Mouse (Mus musculus): ENCODE results near the gene Fxr1. TPM values are rescaled to one million over a fixed set of nuclear protein-coding genes. Genes with fewer than 3 reads are reported as not detected.
"Not testable (repeated sequence)": the region's sequence is repeated elsewhere in the genome, so short reads cannot be mapped to it uniquely, and the experiment has no call there.

Gene Fxr1
- total RNA-seq, 2 experiments from 2014 or later: 347 to 401 TPM

- no peak for DNase-seq (ENCODE audit: low spot score in 2 of 2)
These were observed 16.0 kb downstream of the Fxr1 start for GRCm38 (mm10) chr3:34035706-34036105.

- DNase-seq (ENCODE audit: low spot score in 2 of 2): no peak
These were observed 22.2 kb downstream of the Fxr1 start for GRCm38 (mm10) chr3:34041990-34042389.

- no peak for DNase-seq (ENCODE audit: low spot score in 2 of 2)
These were observed 42.6 kb downstream of the Fxr1 start for GRCm38 (mm10) chr3:34062352-34062751.

GRCm38 (mm10) chr3:34068943-34069342 is 49.2 kb downstream of the Fxr1 start:
- not testable (repeated sequence) for DNase-seq (ENCODE audit: low spot score in 2 of 2)

- no peak for DNase-seq (ENCODE audit: low spot score in 2 of 2)
These were observed 53.0 kb downstream of the Fxr1 start for GRCm38 (mm10) chr3:34072726-34073125.

- no peak for DNase-seq (ENCODE audit: low spot score in 2 of 2)
These were observed 56.5 kb downstream of the Fxr1 start for GRCm38 (mm10) chr3:34076058-34076759.

- DNase-seq (ENCODE audit: low spot score in 2 of 2): peak; percentile 76 to 92
These were observed 61.3 kb downstream of the Fxr1 start, which contains the start of gene Dnajc19 for GRCm38 (mm10) chr3:34080900-34081662. Gene Dnajc19, minus strand, starts transcription at chr3:34081321.

- DNase-seq (ENCODE audit: low spot score in 2 of 2): no peak
These were observed 62.2 kb downstream of the Fxr1 start for GRCm38 (mm10) chr3:34081929-34082328.

GRCm38 (mm10) chr3:34083655-34084054 is 63.9 kb downstream of the Fxr1 start:
- DNase-seq (ENCODE audit: low spot score in 2 of 2): no peak

GRCm38 (mm10) chr3:34102891-34103290 is 83.1 kb downstream of the Fxr1 start:
- no peak for DNase-seq (ENCODE audit: low spot score in 2 of 2)

- DNase-seq (ENCODE audit: low spot score in 2 of 2): no peak
These were observed 84.3 kb downstream of the Fxr1 start for GRCm38 (mm10) chr3:34103902-34104672.

- DNase-seq (ENCODE audit: low spot score in 2 of 2): no peak
These were observed 86.7 kb downstream of the Fxr1 start for GRCm38 (mm10) chr3:34106421-34106820.

- no peak for DNase-seq (ENCODE audit: low spot score in 2 of 2)
These were observed 87.9 kb downstream of the Fxr1 start for GRCm38 (mm10) chr3:34107631-34108030.

- no peak for DNase-seq (ENCODE audit: low spot score in 2 of 2)
These were observed 92.4 kb downstream of the Fxr1 start for GRCm38 (mm10) chr3:34111941-34112685.

- DNase-seq (ENCODE audit: low spot score in 2 of 2): no peak
These were observed 96.1 kb downstream of the Fxr1 start for GRCm38 (mm10) chr3:34115806-34116205.

GRCm38 (mm10) chr3:34119869-34120268 is 100.1 kb downstream of the Fxr1 start:
- DNase-seq (ENCODE audit: low spot score in 2 of 2): no peak

Other genes starting within 250 kb of the Fxr1 start
- 10 to 100 TPM; 24.6 to 32.5 TPM for gene Ttc14, start 220.1 kb upstream of the Fxr1 start, total RNA-seq (2021)
- gene Ccdc39, start 175.6 kb upstream of the Fxr1 start, total RNA-seq (2021): under 1 TPM; 0.25 to 0.29 TPM
- 100 to 1,000 TPM in 1 of 2 experiments, 10 to 100 TPM in 1; 98.2 to 109 TPM for gene Dnajc19, start 61.4 kb downstream of the Fxr1 start, total RNA-seq (2021)

Data from gastrocnemius, postnatal 4 days (tissue).